Mouse (Mus musculus) granulocyte monocyte progenitor cell, adult 5-6 weeks (primary cell): ENCODE data around the gene Chrm2. TPM values are rescaled to one million over a fixed set of nuclear protein-coding genes. Genes with fewer than 3 reads are reported as not detected.
A peak's percentile ranks its signal among the peaks of the same experiment; 100 is the strongest.

Experiments used
- ATAC-seq: replicated peaks from 2 replicates; pipeline ENCODE4 v1.8.0; 2016; ENCODE audit warnings: mild to moderate bottlenecking, moderate TSS enrichment, inconsistent platforms; ENCODE audit not compliant: poor library complexity, severe bottlenecking
- total RNA-seq, 2 experiments: library from RNA; stranded (forward) in 1 of 2; stranded (reverse) in 1 of 2; fragments of 200-712, 200-1000 nt in 1 of 2; fragments of >200 nt in 1 of 2; fragmentation: Nextera tagmentation in 1 of 2; gene quantifications; 2 replicates each; pipeline ENCODE4 v1.2.3; 2014 to 2017

Chrm2 gene
- total RNA-seq (2014; fragmentation: Nextera tagmentation) = not detected in 2 replicates
- not detected in 2 replicates for total RNA-seq (2017)

DNA sequence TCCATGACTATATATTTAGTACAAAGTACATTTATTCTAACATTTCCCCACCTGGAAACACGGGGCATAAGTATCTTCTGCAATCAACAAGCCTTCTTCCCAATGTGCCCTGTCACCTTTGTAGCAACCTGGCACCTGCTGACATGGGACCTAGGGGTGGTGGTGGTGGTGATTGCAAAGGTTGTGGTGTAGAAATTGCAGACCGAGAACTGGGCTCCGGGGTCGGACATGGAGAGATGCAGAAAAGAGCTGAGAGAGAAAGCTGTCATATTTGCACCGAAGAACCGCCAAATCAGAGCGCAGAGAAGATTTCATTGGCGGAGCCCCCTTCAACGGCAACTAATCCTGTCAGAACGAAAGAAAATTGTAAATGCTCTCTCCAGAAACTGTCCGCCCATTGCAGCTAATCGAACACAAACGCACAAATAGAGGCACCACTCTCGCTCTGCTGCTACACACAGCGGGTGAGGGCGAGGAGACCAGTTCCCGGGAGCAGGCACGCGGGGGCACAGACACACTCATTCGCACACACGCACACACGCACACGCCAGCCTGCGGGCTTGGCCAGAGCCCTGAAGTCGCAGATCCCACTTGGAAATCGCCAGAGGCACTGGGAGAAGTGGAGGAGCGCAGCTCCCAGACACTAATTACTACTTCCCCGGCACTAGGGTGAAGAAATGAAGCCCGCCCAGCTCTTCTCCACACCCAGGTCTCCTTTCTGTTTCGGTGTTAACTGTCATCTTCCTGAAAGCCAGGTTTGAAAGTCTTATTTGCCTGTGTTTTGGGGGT lies at the start of gene Chrm2:
Gene Chrm2 (plus strand): TSS at position 473 of the 789 bp plus-strand sequence.
- peak; percentile 35 for ATAC-seq

DNA sequence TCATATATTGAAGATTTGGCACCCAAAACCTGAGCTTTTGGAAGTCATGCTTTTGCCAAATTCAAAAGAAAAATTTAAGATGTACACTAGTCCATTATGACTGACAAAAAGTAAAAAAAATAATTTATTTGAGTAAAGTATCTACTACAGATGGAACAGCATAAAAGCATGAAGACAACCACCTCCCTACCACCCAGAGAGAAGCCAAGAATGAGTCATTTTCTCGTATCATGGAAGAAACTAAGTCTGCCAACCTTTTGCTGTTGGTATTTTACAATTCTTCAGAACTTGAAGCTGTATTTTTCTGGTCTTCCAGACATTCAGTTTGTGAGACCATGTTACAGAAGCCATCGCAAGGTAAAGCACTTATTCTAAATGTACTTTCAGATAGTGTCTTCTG lies 13.9 kb upstream of the Chrm2 start:
- ATAC-seq = no peak

DNA sequence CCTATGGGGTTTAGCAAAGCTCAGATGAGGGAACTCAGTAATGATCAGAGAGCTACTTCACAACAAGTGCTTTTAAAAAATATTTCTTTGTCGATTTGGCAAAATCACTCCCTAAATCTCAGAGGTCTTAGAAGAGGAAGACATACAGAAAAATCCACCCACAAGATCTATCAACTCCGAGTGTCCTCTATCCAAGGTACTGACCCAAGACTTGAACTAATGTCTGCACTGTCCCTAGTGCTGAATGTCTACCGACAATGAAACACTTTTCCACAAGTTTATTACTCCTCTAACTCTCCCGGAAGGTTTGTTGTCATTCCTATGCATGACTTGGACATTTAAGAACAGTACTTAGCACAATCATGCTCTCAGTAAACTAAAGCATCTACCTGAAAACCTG lies 9.9 kb upstream of the Chrm2 start:
- no peak for ATAC-seq

DNA sequence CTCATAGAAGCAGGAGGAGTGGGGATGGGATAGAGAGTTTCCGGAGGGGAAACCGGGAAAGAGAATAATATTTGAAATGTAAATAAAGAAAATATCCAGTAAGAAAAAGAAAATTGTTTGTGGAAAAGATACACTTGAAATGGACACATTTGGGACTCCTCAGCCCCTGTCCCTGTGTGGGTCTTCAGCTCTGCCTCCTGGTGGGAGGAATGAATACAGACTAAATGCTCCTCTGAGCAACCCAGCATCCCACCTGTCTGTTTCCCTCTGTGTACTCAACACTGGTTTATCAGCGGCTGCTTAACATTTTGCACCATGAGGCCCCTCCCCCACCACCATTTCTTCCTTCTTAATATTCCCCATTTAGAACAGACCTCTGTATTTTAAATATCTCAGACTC lies 3.8 kb upstream of the Chrm2 start:
- no peak for ATAC-seq

DNA sequence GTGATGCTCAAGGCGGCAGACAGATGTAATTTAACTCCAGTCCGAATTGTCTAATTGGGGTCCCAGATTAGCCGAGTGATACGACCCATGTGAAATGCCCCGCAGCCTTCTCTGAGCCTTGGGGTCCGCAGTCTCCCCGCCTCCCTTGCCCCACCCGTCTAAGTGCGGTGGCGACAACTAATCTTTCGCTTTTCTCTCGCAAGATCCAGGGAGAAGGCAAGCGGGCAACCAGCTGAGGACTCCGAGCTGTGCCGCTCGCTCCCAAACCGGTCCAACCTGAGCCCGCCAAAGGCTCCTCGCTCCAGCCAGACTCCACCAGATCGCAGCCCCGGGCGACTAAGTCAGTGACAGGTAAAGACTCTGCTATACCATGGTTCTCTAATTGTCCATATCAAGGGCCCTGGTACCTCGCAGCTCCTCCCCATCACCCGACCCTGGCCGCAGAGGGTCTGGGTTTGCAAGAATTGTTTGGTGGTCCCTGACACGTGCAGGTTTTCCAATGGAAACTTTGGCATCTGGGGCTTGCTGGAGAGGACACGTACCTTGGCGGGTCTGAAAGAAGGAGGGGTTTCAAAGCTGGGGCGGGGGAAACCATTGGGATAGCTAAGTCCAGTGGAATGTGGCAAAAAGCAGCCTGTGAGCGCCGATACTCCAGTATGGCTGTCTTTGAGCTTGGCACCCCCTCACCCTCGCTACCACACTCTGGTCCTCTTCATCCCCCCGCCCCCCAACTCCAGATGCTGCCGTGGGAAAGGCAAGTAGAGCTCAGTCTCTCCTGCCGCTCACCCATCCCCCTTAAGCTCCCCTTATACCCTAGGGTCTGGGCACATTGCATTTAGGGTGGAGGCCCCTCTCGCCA lies 746 bp downstream of the Chrm2 start:
- ATAC-seq = peak; percentile 40

DNA sequence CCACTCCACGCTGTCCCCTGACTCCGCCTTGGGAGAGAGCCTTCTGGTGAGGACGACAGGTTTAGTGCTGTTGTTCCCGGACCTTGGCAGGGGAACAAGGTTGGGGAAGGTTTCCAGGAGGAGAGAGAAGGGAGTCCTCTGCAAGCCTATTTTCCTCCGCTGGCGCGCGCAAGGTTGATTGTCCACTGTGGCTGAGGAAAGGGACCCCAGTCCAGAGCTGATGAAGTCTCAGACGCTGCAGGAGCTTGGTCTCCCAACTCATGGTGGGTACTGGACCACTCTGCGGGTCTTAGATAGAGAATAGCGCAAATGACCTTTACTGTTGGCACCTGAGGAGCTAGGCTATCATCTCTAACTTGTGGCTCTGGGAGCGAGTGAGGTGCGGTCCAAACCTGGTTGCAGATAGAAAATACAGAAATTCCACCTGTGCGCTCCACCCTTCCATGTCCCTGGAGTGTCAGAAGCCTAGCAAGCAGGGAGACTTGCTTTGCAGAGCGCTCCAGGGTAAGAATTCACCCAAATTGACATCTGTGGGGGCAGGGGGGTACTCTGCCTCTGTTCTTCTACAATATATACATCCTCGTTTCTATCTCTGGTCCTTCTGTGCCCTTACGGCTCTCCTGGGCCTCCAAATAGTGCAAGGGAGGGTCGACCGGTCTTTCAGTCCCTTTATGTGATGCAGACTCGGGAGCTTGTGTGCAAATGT lies 1.5 kb downstream of the Chrm2 start:
- no peak for ATAC-seq

DNA sequence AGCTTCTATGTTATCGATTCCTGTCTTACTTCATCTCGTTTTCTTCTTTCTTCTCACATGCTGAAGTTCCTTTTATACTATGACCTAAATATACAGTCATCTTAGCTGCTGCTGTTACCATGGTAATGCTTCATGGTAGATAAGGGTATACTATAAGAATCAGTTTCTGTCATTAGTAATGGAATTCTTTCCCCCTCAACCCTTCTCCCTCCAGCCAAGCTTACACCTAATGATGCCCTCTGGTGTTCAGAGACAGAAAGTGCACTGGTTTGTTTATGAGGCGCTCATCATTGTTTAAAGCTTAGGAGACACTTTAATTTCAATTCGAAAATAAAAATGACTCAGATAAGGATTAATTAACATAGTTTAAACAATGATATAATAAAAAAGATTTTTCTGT lies 5.8 kb downstream of the Chrm2 start:
- no peak; the same call in 1 of the 2 replicates for ATAC-seq

DNA sequence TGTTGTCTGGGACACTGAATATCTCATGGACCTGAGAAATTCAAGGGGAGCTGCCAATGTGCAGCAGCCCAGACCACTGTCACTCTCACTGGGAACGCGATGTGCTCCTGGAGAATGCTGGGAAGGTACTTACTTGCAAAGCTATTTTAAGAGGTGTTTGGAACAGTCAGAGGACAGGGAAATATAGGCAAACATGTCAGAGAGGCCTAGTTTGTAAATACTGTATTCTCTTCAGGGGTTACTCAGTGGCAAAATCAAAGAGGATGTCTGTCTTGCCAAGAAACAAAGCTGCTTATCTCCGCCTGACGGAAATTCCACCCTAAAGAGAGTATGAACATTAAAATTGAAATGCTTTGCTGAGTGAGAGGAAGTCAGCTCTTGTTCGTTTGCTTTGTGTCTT lies 17.3 kb downstream of the Chrm2 start:
- no peak for ATAC-seq

DNA sequence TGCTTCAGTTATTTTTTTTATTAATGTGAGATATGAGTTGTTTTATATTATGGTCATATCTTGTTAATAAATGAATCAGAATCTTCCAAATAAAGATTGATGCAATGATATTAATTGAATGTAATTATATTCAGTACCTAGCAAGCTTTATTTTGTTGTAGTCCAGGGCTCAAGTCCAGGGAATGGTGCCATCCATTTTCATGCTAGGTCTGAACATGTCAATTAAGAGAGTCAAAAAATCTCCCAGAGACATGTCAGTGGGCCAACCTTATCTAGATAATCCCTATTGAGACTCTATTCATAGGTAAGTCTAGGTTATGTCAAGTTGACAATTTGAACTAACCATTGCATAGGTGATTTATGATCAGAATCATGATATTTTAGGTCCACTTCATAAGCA lies 21.1 kb downstream of the Chrm2 start:
- ATAC-seq = no peak

DNA sequence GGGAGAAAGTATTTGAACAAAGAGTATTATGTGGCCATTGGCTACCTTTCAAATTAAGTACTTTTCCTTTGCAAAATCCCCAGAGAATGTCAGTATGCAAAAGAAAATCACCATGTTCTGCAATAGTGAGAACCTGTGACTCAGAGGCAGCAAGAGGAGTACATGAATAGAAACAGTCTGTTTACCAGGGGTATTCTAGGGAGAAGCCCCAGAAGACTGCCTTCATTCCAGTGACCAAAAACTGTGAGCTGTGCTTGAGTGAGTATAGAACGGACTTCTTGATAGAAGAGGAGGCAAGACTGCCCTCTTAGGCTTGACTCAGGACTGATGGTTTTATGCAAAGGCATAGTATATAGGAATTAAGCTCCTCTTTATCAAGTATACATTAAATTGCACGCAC lies 22.2 kb downstream of the Chrm2 start:
- ATAC-seq = no peak

DNA sequence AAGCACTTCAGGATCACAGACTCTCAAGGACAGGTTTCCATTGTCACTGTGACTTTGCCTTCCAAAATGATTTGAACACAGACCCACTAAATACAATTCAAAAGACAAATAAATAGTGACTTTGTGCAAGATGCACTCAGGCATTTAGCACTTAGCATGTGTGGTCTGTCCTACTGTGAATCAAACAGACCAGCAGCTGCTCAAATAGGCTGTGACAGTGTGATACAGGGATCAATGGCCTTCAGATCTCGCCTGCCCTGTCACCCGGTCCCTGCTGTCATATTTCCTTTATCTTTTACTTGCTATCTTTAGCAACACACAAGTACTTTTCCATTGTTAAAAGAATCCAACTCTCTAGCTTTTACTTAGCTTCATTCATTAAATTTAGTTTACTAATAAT lies 31.8 kb downstream of the Chrm2 start:
- ATAC-seq = no peak

DNA sequence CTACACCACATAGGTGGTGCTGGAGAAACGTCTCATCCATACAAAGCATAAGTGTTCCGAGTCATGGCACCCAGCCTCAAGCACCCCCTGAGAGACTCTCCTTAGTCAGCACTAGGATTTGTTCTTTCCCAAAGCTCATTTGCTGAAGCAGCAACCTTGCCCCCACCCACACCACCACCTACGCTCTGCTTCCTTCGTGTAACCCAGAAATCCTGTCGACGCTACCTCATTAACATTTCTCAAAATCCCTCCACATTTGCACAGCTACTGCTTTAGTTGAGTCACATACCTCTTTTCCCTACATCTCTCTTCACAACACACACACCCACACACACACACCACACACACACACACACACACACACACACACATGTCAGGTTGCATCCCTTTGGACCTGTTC lies 50.1 kb downstream of the Chrm2 start:
- ATAC-seq = no peak

DNA sequence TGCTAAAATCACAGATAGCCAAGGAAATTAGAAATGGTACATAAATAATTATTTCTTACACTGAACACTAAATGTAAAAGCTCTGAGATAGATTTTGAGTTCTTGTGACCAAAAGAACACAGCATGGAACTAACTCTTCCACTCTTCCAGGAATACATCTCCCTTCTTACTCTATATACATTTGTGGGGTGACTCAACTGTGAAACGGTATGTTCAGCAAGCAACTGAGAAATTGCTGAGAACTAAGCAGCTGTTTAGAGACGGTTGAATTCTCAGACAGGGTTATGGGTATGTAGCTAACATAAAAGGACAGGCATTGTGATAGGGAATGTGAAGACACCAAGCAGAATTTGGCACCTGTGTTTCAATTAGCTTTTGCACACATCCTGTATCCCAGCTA lies 51.3 kb downstream of the Chrm2 start:
- ATAC-seq = no peak

DNA sequence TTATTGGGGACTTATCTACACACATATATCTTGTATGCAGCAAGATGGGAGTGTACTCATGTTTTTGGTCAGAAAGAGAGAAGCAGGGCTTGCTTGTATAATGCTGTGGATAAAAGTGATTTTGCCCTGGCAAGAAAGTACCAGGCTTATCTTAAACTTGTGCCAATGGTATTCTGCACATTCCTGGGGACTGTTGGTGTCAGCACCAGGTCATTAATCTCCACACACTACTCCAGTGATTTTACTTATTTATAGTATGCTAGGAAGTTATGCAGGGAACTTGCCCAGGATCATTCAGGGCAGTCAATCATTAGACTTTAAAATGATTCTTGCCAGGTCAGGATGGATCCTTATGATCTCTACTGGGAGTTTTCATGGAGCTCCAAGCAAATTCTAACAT lies 63.6 kb downstream of the Chrm2 start:
- no peak for ATAC-seq

DNA sequence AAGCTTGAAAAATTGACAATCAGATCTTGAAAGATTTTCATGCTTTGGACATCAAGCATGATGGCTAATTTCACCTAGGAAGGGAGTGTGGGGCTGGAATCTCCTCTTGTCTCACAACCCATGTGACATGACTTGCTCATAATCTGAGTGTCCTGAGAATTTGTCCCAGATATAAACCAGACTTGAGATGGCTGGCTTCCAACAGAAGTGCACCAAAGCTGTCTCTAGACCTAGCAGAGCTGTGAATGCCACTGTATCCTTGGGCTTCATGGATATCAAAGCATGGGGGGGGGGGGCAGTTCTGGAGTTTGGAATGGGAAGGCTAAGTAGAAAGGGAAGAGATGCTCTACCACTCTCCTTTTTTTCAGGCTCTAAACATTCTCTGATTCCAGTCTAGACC lies 67.2 kb downstream of the Chrm2 start:
- ATAC-seq = no peak

DNA sequence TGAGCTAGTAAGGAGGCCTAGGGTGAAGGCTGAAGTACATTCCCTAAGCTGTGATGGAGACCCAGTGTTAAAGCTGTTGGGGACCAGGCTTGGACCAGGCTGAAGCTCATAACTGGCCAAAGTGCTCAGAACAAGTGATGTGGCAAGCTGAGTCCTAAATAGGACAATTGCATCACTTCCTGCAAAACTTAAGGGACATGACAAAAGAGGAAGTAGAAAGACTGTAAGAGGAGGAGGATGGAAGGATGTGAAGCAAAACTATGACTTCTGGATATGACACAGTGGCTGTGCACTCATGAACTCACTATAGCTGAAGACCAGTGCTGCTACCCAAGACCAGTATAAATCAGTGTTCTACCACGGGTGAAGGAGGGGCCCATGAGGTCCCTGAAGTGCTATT lies 69.1 kb downstream of the Chrm2 start:
- peak; percentile 70 for ATAC-seq

DNA sequence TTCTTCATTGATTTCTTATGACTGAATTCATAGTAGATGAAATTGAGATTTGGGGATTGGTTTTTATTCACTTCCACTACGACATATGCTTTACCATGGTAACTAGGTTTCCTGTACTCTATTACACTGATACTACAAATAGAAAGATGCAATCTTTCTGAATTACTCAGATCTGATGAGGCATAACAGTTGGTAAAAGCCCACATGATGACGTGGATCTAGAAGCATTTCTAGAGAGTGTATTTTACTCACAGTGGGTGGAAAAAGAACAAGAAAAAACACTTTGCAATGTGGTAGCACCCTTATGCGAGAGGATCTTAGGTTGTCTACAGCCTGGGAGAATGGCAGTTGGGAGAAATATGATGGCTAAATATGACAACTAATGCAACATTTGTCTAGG lies 76.1 kb downstream of the Chrm2 start:
- no peak for ATAC-seq

DNA sequence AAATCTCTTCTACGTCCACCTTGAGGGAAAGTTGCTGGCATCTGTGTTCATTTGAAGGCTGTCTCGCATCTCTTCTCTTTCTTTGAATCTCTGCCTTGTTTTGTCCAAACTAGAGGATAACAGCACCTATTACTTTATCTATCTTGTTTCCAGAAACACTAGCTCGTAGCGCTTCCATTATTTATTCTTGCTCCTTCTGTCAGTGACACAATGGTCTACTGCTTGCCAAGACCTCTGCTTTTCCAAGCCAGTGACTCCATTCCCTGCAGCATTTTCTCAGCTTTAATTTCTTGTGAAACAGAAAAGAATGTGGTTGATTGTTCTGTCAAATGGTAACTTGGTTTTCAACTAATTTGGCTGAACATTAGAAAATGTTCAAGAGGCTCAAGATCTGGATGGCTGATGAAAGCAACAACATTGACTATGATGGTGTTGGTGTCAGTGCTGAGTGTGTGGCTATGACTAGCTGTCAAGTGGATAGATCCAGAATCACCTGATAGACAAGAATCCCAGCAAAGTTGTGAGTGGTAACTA lies 96.3 kb downstream of the Chrm2 start:
- no peak for ATAC-seq

DNA sequence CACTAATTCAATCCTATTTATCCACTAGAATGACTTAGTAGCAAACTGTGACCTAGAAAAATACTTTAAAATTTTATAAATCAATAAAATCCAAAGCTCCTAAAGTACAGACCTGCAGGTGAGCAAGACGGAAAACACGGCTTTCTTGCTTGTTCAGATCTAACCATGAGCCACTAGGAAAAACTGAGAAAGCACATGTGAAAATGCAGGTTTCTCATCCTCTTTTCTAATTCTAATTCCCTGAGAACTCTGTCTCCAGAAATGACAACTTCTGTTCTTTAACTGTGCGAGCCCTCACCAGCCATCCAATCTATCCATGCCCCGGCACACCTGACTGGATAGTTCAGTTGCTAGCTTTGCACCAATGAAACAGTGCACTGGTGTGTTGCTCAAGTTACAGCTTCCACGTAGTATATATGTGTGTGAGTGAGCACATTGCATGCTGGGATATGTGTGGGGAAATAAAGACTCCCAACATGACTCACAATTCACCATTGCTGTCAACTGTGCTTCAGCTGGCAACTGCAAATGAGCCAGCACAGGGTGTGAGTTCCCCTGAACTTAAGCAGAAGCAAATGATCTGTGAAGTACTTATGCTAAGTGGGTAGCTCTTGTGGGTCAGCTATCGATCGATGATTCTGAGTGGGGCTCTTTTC lies 119.3 kb downstream of the Chrm2 start:
- no peak for ATAC-seq

DNA sequence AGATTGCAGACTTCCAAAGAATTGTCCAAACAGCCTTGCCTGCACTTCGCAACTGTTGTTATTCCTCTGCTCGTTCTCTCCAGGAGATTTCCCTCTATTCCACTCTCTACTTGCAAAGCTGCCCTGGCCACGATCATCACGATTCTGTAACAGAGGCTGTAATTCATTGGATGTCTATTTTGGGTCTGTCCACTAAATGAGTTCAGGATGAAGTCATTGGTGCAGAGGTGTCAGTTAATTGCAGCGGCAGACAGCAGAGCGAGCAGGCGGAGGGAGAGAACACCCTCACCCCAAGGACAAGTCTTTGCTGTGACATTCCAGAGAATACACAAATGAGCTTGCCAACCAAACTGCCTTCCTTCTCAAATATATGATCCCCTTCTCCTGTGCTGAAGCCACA lies 120.1 kb downstream of the Chrm2 start:
- no peak for ATAC-seq
